Mouse (Mus musculus) embryonic facial prominence, embryonic 15.5 days (tissue): ENCODE data around the gene Irak3. TPM values are rescaled to one million over a fixed set of nuclear protein-coding genes. Genes with fewer than 3 reads are reported as not detected.
"Not testable (repeated sequence)": the region's sequence is repeated elsewhere in the genome, so short reads cannot be mapped to it uniquely, and the experiment has no call there.

Experiments
- ATAC-seq: fragments of 200-750 bp; cut with Nextera tagmentation; 2 replicates; pipeline ENCODE4 v1.8.0; 2017; ENCODE audit warnings: low read depth, moderate TSS enrichment; ENCODE audit not compliant: insufficient number of reproducible peaks, low FRiP score, low TSS enrichment
- H3K27ac ChIP-seq: fragments of 300-500 bp; sonication (generic); replicated peaks from 2 replicates; pipeline ENCODE4 v1.5.1; 2015; ENCODE audit warnings: mild to moderate bottlenecking, inconsistent platforms
- H3K27me3 ChIP-seq: fragments of 300-500 bp; sonication (generic); 2 replicates; pipeline ENCODE4 v1.6.1; 2015; ENCODE audit warnings: inconsistent platforms
- H3K36me3 ChIP-seq: fragments of 300-500 bp; sonication (generic); 2 replicates; pipeline ENCODE4 v1.6.1; 2015; ENCODE audit warnings: mild to moderate bottlenecking, inconsistent platforms
- H3K4me1 ChIP-seq: fragments of 300-500 bp; sonication (generic); 2 replicates; pipeline ENCODE4 v1.6.1; 2015; ENCODE audit warnings: inconsistent platforms
- H3K4me2 ChIP-seq: fragments of 300-500 bp; sonication (generic); replicated peaks from 2 replicates; pipeline ENCODE4 v1.6.1; 2015; ENCODE audit warnings: mild to moderate bottlenecking, inconsistent platforms
- H3K4me3 ChIP-seq: fragments of 300-500 bp; sonication (generic); replicated peaks from 2 replicates; pipeline ENCODE4 v1.5.1; 2015; ENCODE audit warnings: mild to moderate bottlenecking, inconsistent platforms
- H3K9ac ChIP-seq: fragments of 300-500 bp; sonication (generic); 2 replicates; pipeline ENCODE4 v1.6.1; 2015; ENCODE audit warnings: inconsistent platforms
- H3K9me3 ChIP-seq: fragments of 300-500 bp; sonication (generic); replicated peaks from 2 replicates; pipeline ENCODE4 v1.6.1; 2016; ENCODE audit warnings: inconsistent platforms
- WGBS: fragments of 180-500 bp; shearing (Covaris S2); methylation state at CpG from one replicate; pipeline ENCODE4 v1.1.7; 2015; 5-methylcytosine and 5-hydroxymethylcytosine counted together
- polyA plus RNA-seq: library from polyadenylated mRNA; unstranded; fragments of >200 nt; fragmentation: Nextera tagmentation; extraction: Ambion mirVana; gene quantifications from 2 replicates; pipeline ENCODE4 v1.2.1, GENCODE M21; 2015

Gene Irak3
- polyA plus RNA-seq, 1 experiment from 2014 or later, result 2.8 TPM

GRCm38 (mm10) chr10:120115249-120115648 lies 86.7 kb downstream of the Irak3 start:
- H3K4me1 ChIP-seq, result peaks cover 2% of the 10 kb centered on the region; the same call in 1 of the 2 replicates
- no peaks in the 10 kb centered on the region for H3K36me3 ChIP-seq
- WGBS, result 96% methylated on average over 1 of the region's 1 CpGs
- H3K4me2 ChIP-seq, result no peak overlapping the region
- H3K4me3 ChIP-seq, result no peak overlapping the region
- no peak for ATAC-seq
- H3K27ac ChIP-seq, result no peak overlapping the region
- H3K27me3 ChIP-seq, result no peaks in the 10 kb centered on the region
- H3K9me3 ChIP-seq, result no peaks in the 10 kb centered on the region
- no peak overlapping the region for H3K9ac ChIP-seq

- ATAC-seq, result no peak
- Histone ChIP-seq H3K4me1 (peaks cover 2% of the 10 kb centered on the region; the same call in 1 of the 2 replicates), H3K36me3 (no peaks in the 10 kb centered on the region), H3K9me3 (no peaks in the 10 kb centered on the region), H3K9ac (no peak overlapping the region), H3K4me2 (no peak overlapping the region), H3K4me3 (no peak overlapping the region), H3K27me3 (no peaks in the 10 kb centered on the region), H3K27ac (no peak overlapping the region)
- WGBS, result 50% methylated on average over 7 of the region's 7 CpGs
Measured at GRCm38 (mm10) chr10:120114493-120114892, 87.4 kb downstream of the Irak3 start.

- H3K27ac ChIP-seq, result no peak overlapping the region
- peaks cover 2% of the 10 kb centered on the region; the same call in 1 of the 2 replicates for H3K4me1 ChIP-seq
- H3K27me3 ChIP-seq, result no peaks in the 10 kb centered on the region
- H3K4me3 ChIP-seq, result no peak overlapping the region
- H3K9me3 ChIP-seq, result no peaks in the 10 kb centered on the region
- H3K9ac ChIP-seq, result no peak overlapping the region
- ATAC-seq, result no peak
- no peaks in the 10 kb centered on the region for H3K36me3 ChIP-seq
- 68% methylated on average over 6 of the region's 6 CpGs for WGBS
- no peak overlapping the region for H3K4me2 ChIP-seq
Measured at GRCm38 (mm10) chr10:120113980-120114379, 88.0 kb downstream of the Irak3 start.

GRCm38 (mm10) chr10:120113482-120113881 lies 88.4 kb downstream of the Irak3 start:
- Histone ChIP-seq H3K4me3 (peak overlapping the region; percentile 70), H3K4me2 (peak overlapping the region; percentile 63)
- WGBS, result 68% methylated on average over 9 of the region's 9 CpGs
- not testable (repeated sequence) for H3K36me3 ChIP-seq, ATAC-seq, H3K4me1 ChIP-seq, H3K9ac ChIP-seq, H3K27me3 ChIP-seq, H3K27ac ChIP-seq, H3K9me3 ChIP-seq

GRCm38 (mm10) chr10:120112507-120113396 lies 89.2 kb downstream of the Irak3 start, which contains the start of gene Helb:
Gene Helb (minus strand): TSS chr10:120112987.
- ATAC-seq, result peak; percentile 99
- H3K9me3 ChIP-seq, result no peaks in the 10 kb centered on the region
- peaks cover 2% of the 10 kb centered on the region; the same call in 1 of the 2 replicates for H3K4me1 ChIP-seq
- peak within 1 kb of the TSS; percentile 70 for H3K4me3 ChIP-seq
- peak within 1 kb of the TSS; percentile 63 for H3K4me2 ChIP-seq
- H3K27ac ChIP-seq, result peak within 1 kb of the TSS; percentile 85
- H3K36me3 ChIP-seq, result peaks cover 3% of the 10 kb centered on the region; the same call in 1 of the 2 replicates
- WGBS, result under 1% methylated on average over 55 of the region's 55 CpGs
- no peaks in the 10 kb centered on the region for H3K27me3 ChIP-seq
- peak within 1 kb of the TSS; percentile 35; the same call in 1 of the 2 replicates for H3K9ac ChIP-seq

- 78% methylated on average over 3 of the region's 3 CpGs for WGBS
- 0 out of 2 replicates have a peak overlapping the region, but pooled peaks have one; percentile 35 for H3K9ac ChIP-seq
- no peaks in the 10 kb centered on the region for H3K9me3 ChIP-seq
- H3K4me2 ChIP-seq, result peak overlapping the region; percentile 63
- H3K4me3 ChIP-seq, result peak overlapping the region; percentile 70
- 0 out of 2 replicates have a peak overlapping the region, but pooled peaks have one; percentile 85 for H3K27ac ChIP-seq
- ATAC-seq, result no peak
- no peaks in the 10 kb centered on the region for H3K27me3 ChIP-seq
- peaks cover 12% of the 10 kb centered on the region for H3K36me3 ChIP-seq
- peaks cover 2% of the 10 kb centered on the region; the same call in 1 of the 2 replicates for H3K4me1 ChIP-seq
Measured at GRCm38 (mm10) chr10:120111691-120112319, 90.1 kb downstream of the Irak3 start.

- H3K36me3 ChIP-seq, result peaks cover 54% of the 10 kb centered on the region; the same call in 1 of the 2 replicates
- no peaks in the 10 kb centered on the region for H3K27me3 ChIP-seq
- H3K4me2 ChIP-seq, result no peak overlapping the region
- no peak for ATAC-seq
- WGBS, result 94% methylated on average over 1 of the region's 1 CpGs
- H3K9ac ChIP-seq, result no peak overlapping the region
- H3K4me3 ChIP-seq, result no peak overlapping the region
- H3K4me1 ChIP-seq, result no peaks in the 10 kb centered on the region
- no peak overlapping the region for H3K27ac ChIP-seq
- H3K9me3 ChIP-seq, result no peaks in the 10 kb centered on the region
Measured at GRCm38 (mm10) chr10:120100806-120101205, 101.1 kb downstream of the Irak3 start.

- H3K36me3 ChIP-seq, result peaks cover 57% of the 10 kb centered on the region
- H3K9ac ChIP-seq, result no peak overlapping the region
- H3K9me3 ChIP-seq, result no peaks in the 10 kb centered on the region
- no peak for ATAC-seq
- WGBS, result 89% methylated on average over 5 of the region's 5 CpGs
- no peak overlapping the region for H3K4me3 ChIP-seq
- no peaks in the 10 kb centered on the region for H3K4me1 ChIP-seq
- no peak overlapping the region for H3K27ac ChIP-seq
- H3K27me3 ChIP-seq, result no peaks in the 10 kb centered on the region
- no peak overlapping the region for H3K4me2 ChIP-seq
Measured at GRCm38 (mm10) chr10:120097564-120097963, 104.4 kb downstream of the Irak3 start.

GRCm38 (mm10) chr10:120095716-120096115 lies 106.2 kb downstream of the Irak3 start:
- WGBS, result 91% methylated on average over 5 of the region's 5 CpGs

GRCm38 (mm10) chr10:120095136-120095535 lies 106.8 kb downstream of the Irak3 start:
- Histone ChIP-seq H3K4me2 (no peak overlapping the region), H3K9ac (no peak overlapping the region), H3K27me3 (no peaks in the 10 kb centered on the region), H3K9me3 (no peaks in the 10 kb centered on the region), H3K4me3 (no peak overlapping the region), H3K27ac (no peak overlapping the region), H3K4me1 (no peaks in the 10 kb centered on the region), H3K36me3 (peaks cover 65% of the 10 kb centered on the region)
- WGBS, result 78% methylated on average over 9 of the region's 9 CpGs
- no peak for ATAC-seq

More at GRCm38 (mm10) chr10:120095716-120096115, 106.2 kb downstream of the Irak3 start:
- H3K36me3 ChIP-seq, result peaks cover 67% of the 10 kb centered on the region
- no peak overlapping the region for H3K27ac ChIP-seq
- no peak overlapping the region for H3K9ac ChIP-seq
- no peak overlapping the region for H3K4me2 ChIP-seq
- no peak for ATAC-seq
- no peaks in the 10 kb centered on the region for H3K9me3 ChIP-seq
- no peaks in the 10 kb centered on the region for H3K4me1 ChIP-seq
- H3K27me3 ChIP-seq, result no peaks in the 10 kb centered on the region
- no peak overlapping the region for H3K4me3 ChIP-seq

GRCm38 (mm10) chr10:120092548-120092947 lies 109.4 kb downstream of the Irak3 start:
- no peak for ATAC-seq
- Histone ChIP-seq H3K36me3 (peaks cover 77% of the 10 kb centered on the region), H3K4me1 (no peaks in the 10 kb centered on the region), H3K9ac (no peak overlapping the region), H3K27ac (no peak overlapping the region), H3K27me3 (no peaks in the 10 kb centered on the region), H3K4me3 (no peak overlapping the region), H3K9me3 (no peaks in the 10 kb centered on the region), H3K4me2 (no peak overlapping the region)
- 82% methylated on average over 12 of the region's 12 CpGs for WGBS
